Mouse (Mus musculus) T-helper 17 cell (primary cell): Measurements from ENCODE around the gene Taf11.

Experiments used
- in situ Hi-C, 2 experiments: fragments of 300-600 bp; cut with MboI, MseI; formaldehyde crosslinking; loops; 1 replicate in 1 of 2; 2 replicates in 1 of 2; pipeline ENCODE4 v1.15.1; 2025; ENCODE audit warnings: high pct_unique_total_duplicates in 2 of 2

Taf11 gene

GRCm38 (mm10) chr17:27909622-27910500 lies at the start of gene Taf11:
Taf11 (minus strand) TSS chr17:27909844.
- in situ Hi-C loops: loop anchor here in 1 of 2 experiments (5.0 kb wide), 1 partner anchor 68 kb away; no protein-coding TSS in a partner anchor

GRCm38 (mm10) chr17:27957649-27958048 lies 48.0 kb upstream of the Taf11 start:
- in situ Hi-C loops: no loop called here

GRCm38 (mm10) chr17:27954629-27955402 lies 45.2 kb upstream of the Taf11 start:
- in situ Hi-C loops: no loop called here

- in situ Hi-C loops: no loop called here
Observed at GRCm38 (mm10) chr17:27953136-27953535, 43.5 kb upstream of the Taf11 start.

GRCm38 (mm10) chr17:27947155-27947554 lies 37.5 kb upstream of the Taf11 start:
- in situ Hi-C loops: no loop called here

GRCm38 (mm10) chr17:27946371-27946770 lies 36.7 kb upstream of the Taf11 start:
- in situ Hi-C loops: no loop called here

- in situ Hi-C loops: no loop called here
Observed at GRCm38 (mm10) chr17:27945546-27946216, 36.0 kb upstream of the Taf11 start.

GRCm38 (mm10) chr17:27942131-27942530 lies 32.5 kb upstream of the Taf11 start:
- in situ Hi-C loops: no loop called here

GRCm38 (mm10) chr17:27941698-27942097 lies 32.1 kb upstream of the Taf11 start:
- in situ Hi-C loops: no loop called here

- in situ Hi-C loops: no loop called here
Observed at GRCm38 (mm10) chr17:27941178-27941577, 31.5 kb upstream of the Taf11 start.

GRCm38 (mm10) chr17:27940352-27940751 lies 30.7 kb upstream of the Taf11 start:
- in situ Hi-C loops: no loop called here

GRCm38 (mm10) chr17:27939028-27939427 lies 29.4 kb upstream of the Taf11 start:
- in situ Hi-C loops: no loop called here

GRCm38 (mm10) chr17:27938121-27938754 lies 28.6 kb upstream of the Taf11 start:
- in situ Hi-C loops: no loop called here

GRCm38 (mm10) chr17:27937054-27937615 lies 27.5 kb upstream of the Taf11 start:
- in situ Hi-C loops: no loop called here

- in situ Hi-C loops: no loop called here
Observed at GRCm38 (mm10) chr17:27935091-27935490, 25.4 kb upstream of the Taf11 start.

- in situ Hi-C loops: no loop called here
Observed at GRCm38 (mm10) chr17:27934136-27934910, 24.7 kb upstream of the Taf11 start.

- in situ Hi-C loops: no loop called here
Observed at GRCm38 (mm10) chr17:27931826-27932225, 22.2 kb upstream of the Taf11 start.

- in situ Hi-C loops: no loop called here
Observed at GRCm38 (mm10) chr17:27930291-27930690, 20.6 kb upstream of the Taf11 start.

GRCm38 (mm10) chr17:27925504-27925903 lies 15.9 kb upstream of the Taf11 start:
- in situ Hi-C loops: no loop called here

- in situ Hi-C loops: no loop called here
Observed at GRCm38 (mm10) chr17:27925054-27925453, 15.4 kb upstream of the Taf11 start.
